Mouse (Mus musculus) megakaryocyte-erythroid progenitor cell, adult 5-6 weeks (primary cell): ENCODE data around the gene Golim4. TPM values are rescaled to one million over a fixed set of nuclear protein-coding genes. Genes with fewer than 3 reads are reported as not detected.
"Not testable (repeated sequence)": the region's sequence is repeated elsewhere in the genome, so short reads cannot be mapped to it uniquely, and the experiment has no call there.

ENCODE experiments used
- ATAC-seq: replicated peaks from 2 replicates; pipeline ENCODE4 v1.8.0; 2016; ENCODE audit warnings: mild to moderate bottlenecking, inconsistent platforms; ENCODE audit not compliant: severe bottlenecking, poor library complexity, low FRiP score, low TSS enrichment
- total RNA-seq, 2 experiments: library from RNA; stranded (forward) in 1 of 2; stranded (reverse) in 1 of 2; fragments of 200-1000, 215-1000 nt in 1 of 2; fragments of >200 nt in 1 of 2; fragmentation: Nextera tagmentation in 1 of 2; gene quantifications; 2 replicates each; pipeline ENCODE4 v1.2.3; 2014 to 2017

The Golim4 gene
- total RNA-seq (2014; fragmentation: Nextera tagmentation) (35.9 and 65.4 TPM in 2 replicates), total RNA-seq (2017) (39.5 and 47.3 TPM in 2 replicates)

DNA sequence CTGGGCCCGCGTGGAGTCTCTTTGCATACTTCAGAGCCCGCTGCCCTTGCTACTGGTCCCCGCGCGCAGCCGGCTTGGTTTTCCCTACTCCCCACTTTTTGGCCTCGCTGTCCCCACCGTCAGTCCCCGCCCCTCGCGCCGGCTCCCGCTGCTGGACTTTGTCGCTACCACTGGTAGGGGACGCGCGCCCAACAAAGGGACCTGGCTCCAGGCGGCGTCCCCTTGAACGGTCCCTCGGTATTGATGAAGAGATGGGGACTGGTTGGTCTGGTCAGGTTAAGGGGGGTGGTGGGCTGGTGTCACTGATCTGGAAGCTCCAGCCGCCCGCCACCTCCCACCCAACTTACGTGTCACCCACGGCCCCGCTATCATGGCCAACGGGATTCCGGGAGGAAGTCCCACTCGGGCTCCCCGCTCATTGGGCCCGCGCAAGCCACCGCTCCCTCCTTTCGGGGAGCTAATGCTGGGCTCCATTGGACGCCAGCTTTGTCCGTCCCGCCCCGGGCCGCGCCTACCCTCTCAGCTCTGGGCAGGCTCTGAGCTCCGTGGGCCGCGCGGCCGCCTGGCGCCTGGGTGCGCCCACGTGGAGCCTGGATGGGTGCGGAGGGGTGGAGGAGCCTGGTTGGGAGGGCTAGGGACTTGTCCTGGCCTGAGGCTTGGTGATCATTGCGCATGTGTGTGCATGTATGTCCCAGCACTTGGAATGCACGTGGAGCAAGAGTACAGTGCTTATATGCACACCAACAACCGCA, at the start of gene Golim4:
Golim4 (minus strand) TSS at position 399 of the 752 bp plus-strand sequence.
- ATAC-seq: peak; percentile 96

- no peak for ATAC-seq
Observed at GRCm38 (mm10) chr3:76005621-76006020, 48.9 kb upstream of the Golim4 start.

GRCm38 (mm10) chr3:76001156-76001555, 44.4 kb upstream of the Golim4 start:
- ATAC-seq: peak; percentile 98

DNA sequence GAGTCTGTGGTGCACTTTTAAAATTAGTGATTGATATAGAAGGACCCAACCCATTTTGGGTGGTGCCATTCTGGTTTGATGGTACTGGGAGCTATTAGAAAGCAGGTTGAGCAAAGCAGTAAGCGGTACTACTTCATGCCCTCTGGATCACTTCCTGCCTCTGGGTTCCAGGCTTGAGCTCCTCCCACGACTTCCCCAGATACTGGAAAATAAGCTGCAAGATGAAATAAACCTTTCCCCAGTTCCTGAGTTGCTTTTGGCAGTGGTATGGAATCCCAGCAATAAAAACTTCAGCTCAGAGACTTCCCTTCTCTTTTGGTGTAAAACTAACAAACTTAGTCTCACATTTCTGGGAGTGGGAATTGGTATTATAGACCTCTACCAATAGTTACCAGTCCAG, 43.7 kb upstream of the Golim4 start:
- no peak for ATAC-seq

- ATAC-seq: peak; percentile 96
Observed at GRCm38 (mm10) chr3:75981031-75981750, 24.4 kb upstream of the Golim4 start.

GRCm38 (mm10) chr3:75962784-75963772, 6.3 kb upstream of the Golim4 start:
- not testable (repeated sequence) for ATAC-seq

- ATAC-seq: peak; percentile 35
Observed at GRCm38 (mm10) chr3:75955661-75956491, 873 bp downstream of the Golim4 start.

DNA sequence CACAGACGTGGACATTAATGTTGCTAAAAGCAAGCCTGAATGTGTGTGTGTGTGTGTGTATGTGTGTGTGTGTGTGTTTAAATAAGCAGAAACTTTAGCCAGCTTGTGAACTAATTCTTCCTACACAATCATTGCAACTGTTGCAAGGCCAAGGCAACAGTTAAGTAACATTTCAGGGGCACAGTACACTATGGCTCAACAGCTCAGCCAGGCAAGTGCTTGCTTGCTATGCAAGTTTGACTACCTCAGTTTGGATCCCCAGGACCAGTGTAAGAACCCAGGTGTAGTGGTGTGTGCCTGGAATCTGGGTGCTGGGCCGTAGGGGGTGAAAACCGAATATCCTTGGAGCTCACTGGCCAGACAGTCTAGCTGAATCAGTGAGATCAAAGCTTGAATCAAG, 2.6 kb downstream of the Golim4 start:
- no peak for ATAC-seq

DNA sequence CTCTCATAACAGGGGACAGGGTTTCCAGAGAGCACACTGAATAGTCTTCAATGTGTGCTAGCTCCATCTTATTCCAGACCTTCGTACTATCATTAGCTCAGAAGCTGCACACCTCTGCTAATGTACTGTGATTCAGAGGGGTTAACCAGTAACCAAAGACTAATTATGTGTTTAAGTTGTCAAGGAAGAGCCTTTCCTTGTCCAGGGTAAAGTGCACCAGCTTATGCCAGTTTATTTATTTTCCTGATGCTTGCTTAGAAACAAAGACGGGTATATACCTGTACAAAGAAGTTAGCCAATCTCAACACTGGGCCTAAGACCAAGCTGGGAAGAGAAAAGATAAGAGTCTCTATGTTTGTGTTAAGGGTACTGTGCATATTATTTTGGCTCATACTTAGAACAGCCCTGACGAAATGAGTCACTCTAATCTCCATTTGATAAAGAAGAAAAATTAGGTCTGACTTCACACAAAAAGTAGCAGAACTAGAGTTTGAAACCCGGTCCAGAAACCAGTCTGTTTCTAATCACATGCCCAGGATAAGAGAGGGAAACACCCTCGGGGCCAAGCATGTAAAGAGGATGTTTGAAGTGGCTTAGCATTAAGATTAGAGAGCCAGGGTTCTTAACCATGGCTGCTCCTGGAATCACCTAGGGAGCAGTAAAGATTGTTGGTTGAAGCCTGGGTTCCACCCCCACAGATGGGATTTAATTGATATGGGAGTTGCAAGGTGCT, 4.3 kb downstream of the Golim4 start:
- ATAC-seq: no peak

DNA sequence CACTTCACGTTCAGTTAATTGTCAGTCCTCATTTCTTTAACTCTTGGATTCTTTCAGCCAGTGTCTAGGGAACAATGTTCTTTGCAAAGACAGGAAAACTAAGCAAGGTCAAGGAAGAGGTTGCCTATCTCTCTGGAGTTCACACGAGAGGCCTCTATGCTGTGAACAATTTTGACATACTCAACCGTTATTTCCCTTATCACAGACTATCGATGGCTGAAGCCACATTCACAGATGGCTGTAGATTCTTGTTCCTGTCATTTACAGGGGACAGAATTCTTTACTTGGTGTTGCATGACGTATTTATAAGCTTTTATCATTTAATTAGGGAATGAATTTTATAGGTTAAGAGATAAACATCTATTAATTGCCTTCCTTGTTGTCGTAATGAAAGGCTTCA, 5.9 kb downstream of the Golim4 start:
- peak; percentile 27; the same call in 1 of the 2 replicates for ATAC-seq

GRCm38 (mm10) chr3:75949358-75949757, 7.4 kb downstream of the Golim4 start:
- no peak for ATAC-seq

- no peak for ATAC-seq
Observed at GRCm38 (mm10) chr3:75948541-75949095, 8.1 kb downstream of the Golim4 start.

DNA sequence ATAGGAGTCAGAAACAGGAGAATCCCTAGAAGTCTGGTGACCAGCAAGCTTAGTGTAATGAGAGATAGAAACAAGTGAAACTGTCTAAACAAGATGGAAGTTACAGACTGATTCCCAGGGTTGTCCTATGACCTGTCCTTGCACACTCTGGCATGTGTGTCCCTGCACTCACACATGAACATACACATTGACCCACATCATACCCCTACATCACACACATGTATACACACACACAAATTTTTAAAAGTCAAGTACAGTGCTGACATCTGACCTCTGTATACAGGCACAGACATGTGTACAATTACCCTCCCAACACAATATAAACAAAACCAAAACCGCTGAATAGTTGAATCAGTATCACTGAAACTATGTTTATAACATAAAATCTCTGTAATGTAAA, 8.7 kb downstream of the Golim4 start:
- ATAC-seq: no peak

DNA sequence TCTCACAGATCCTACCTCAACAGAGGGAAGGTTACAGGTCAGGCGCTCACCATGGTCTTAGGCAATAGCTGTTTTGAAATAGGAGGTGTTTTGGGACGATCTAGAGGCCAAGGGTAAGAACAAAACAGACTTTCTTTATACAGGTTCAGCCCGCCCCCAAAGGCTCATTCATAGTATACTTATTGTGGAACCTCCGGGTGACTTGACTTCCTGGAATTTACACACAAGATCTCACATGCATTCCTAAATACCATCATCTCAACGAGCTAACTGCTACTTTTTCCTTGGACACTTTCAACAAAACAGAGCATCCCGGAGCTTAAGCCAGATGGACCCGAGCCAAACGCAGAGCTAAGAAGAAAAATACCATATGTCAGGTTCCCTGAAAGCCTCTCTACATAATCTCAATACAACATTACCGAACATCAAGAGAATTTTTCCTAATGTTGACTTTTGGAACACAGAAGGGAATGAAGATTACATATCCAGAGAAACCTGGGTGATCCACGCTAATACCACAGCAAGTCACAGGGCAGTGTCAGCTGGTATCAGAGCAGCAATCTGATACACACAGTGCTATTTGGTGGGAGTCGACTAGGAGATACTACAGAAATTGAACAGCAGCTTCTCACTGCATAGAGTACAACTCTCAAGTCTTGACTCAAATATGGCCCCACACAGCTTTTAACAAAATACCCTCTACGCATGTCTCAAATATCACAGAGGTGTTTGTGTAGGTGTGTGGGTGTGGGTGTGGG, 14.3 kb downstream of the Golim4 start:
- ATAC-seq: peak; percentile 65; the same call in 1 of the 2 replicates

DNA sequence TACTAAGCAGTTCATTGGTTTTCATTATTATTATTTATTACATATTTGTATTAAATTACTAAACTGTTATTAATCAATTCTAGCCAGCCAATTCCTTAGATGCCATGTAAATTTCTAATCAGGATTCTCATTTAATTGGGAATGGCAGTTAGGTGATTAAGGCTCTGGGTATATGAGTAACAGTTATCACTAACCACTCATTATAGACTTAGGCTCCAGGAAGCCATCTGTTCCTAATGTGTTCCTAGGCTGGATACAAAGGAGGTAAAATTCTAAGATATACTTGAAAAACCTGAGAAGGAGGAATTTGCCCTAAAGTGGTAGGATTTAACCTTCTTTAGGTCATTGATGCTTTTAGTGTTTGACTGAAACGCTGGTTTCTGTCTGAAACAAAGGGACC, 14.9 kb downstream of the Golim4 start:
- no peak for ATAC-seq

- no peak for ATAC-seq
Observed at GRCm38 (mm10) chr3:75936152-75936551, 20.6 kb downstream of the Golim4 start.

DNA sequence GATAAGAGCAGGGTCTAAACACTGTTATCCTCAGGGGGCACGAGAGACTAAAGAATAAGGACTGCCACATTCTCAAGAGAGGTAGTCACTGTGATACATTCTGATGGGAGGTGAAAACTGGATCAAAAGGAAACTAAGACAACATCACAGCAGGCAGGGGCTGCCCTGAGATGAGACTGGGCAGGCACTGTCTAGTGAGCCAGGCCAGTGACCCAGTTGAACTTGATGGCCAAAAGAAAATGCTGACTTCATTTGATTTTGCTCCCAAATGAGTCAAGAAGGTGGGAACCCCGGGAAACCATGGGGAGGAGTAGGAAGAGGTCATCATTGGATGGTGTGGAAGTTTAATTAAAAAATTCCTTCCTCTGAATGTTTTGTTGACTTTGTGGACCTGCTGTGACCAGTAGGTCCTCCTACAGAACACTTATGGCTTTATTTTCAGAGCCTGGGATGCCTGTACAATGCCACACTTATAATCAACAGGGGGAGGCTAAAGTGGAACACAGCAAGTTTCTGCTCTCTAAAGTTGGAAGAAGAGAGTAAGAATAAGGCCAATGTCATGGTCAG, 26.0 kb downstream of the Golim4 start:
- no peak for ATAC-seq
